Mouse (Mus musculus): ENCODE results near the gene Neurl3. TPM values are rescaled to one million over a fixed set of nuclear protein-coding genes. Genes with fewer than 3 reads are reported as not detected.

The Neurl3 gene
- polyA plus RNA-seq, 1 experiment = 62.7 TPM

DNA sequence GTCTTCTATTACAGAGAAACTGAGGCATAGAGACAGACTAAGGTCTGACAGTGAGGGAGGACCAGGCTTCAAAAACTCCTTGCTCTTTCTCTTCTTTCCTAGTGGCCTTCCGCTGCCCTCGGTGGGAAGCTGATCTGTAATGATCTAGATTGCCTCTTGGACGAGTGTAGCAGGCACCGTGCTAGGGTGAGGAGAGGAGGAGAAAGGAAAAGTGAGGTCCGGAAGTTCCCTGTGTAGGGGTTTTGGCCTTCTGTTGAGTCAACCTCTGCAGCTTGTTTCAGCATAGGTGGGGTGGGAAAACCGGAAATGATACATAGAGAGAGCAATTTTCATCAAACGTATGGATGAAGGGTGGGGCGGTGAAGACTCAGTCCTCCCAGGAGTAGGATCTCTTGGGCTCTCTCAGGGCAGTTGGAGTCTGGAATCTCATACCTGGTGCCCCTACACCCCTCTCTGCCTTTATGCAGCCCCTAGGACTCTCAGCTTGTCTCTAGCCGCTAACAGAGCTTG is 34.5 kb upstream of the Neurl3 start:
- 7% methylated on average over 9 of the region's 9 CpGs for WGBS
- Histone ChIP-seq H3K4me3 (replicated peaks; ENCODE audit: control insufficient read depth, low read depth, low read length) (peak overlapping the region; percentile 85), H3K4me1 (ENCODE audit: control insufficient read depth, insufficient read depth, low read length) (peaks cover 4% of the 10 kb centered on the region; the same call in 1 of the 2 replicates), H3K27ac (ENCODE audit: control insufficient read depth, insufficient read depth, low read depth, low read length, poor library complexity) (peak overlapping the region; percentile 98)
- no peak for TF ChIP-seq POLR2A (IDR thresholded peaks at IDR 0.05; ENCODE audit: borderline replicate concordance, control insufficient read depth, low read depth, low read length)
- no peak for TF ChIP-seq CTCF (IDR thresholded peaks at IDR 0.05; ENCODE audit: control insufficient read depth, insufficient read depth, low read length)

GRCm38 (mm10) chr1:36308451-36308901 is 34.0 kb upstream of the Neurl3 start:
- H3K4me1 ChIP-seq (ENCODE audit: control insufficient read depth, insufficient read depth, low read length) = peaks cover 4% of the 10 kb centered on the region; the same call in 1 of the 2 replicates
- WGBS = 2% methylated on average over 12 of the region's 12 CpGs
- TF ChIP-seq CTCF (IDR thresholded peaks at IDR 0.05; ENCODE audit: control insufficient read depth, insufficient read depth, low read length) = no peak
- TF ChIP-seq POLR2A (IDR thresholded peaks at IDR 0.05; ENCODE audit: borderline replicate concordance, control insufficient read depth, low read depth, low read length) = no peak
- H3K4me3 ChIP-seq (replicated peaks; ENCODE audit: control insufficient read depth, low read depth, low read length) = peak overlapping the region; percentile 85
- peak overlapping the region; percentile 98 for H3K27ac ChIP-seq (ENCODE audit: control insufficient read depth, insufficient read depth, low read depth, low read length, poor library complexity)

DNA sequence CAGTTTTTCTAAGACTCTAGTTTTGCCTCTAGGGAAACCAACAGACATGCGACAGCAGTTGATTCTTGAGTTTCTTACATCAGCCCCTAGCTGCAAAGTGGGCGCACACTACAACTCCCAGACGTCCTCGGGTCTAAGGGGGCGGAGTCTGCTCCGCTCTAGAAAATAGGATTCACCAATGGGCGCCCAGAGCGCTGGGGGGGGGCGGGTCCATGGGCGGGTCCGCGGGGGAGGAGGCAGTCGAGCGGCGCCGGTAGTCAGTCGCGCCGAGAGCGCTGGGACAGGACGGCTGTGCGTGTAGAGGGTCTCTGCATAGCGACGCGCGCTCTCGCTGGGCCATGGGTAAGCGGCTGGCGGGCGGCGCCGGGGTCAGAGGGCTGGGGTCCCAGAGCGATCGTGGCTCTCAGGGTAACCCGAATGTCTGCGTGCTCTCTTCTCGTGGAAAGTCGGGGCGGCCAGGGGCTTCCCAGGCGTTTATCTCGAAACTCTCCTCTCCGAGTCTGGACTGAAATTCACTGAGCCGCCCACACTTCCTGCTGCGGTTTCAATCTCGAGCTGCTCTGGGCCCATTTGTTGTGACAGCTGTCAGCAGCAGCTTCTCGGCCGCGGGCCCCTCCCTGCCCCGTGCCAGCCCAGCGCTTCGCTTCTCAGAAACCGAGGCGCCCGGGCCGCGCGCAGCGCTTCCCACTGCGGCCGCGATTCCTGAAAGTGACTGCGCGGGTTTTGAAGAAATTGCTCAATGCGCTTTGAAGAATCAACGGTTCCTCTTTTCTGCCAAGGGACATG is 33.2 kb upstream of the Neurl3 start, which contains the start of gene Arid5a:
Arid5a (plus strand) TSS at position 239 of the 786 bp plus-strand sequence.
- TF ChIP-seq POLR2A (IDR thresholded peaks at IDR 0.05; ENCODE audit: borderline replicate concordance, control insufficient read depth, low read depth, low read length) = peak; percentile 100
- TF ChIP-seq CTCF (IDR thresholded peaks at IDR 0.05; ENCODE audit: control insufficient read depth, insufficient read depth, low read length) = no peak

DNA sequence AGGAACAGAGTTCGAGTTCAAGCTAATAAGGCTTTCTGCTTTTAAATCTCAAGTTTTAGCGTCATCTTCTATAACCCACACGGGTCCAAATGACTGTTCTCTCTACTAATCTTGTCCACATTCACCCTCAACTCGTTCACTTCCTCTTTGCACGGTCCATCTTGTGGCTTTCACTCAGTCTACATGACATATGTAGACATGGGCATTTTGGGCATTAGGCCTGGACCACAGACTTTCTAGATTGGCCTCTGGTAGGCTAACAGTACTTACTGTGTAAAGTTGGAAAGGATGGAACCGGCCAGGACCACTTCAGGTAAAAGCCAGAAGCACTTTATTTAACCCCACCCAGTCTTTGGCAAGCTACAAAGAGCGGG is 32.6 kb upstream of the Neurl3 start:
- WGBS = 24% methylated on average over 7 of the region's 7 CpGs
- Histone ChIP-seq H3K4me3 (replicated peaks; ENCODE audit: control insufficient read depth, low read depth, low read length) (no peak overlapping the region), H3K27ac (ENCODE audit: control insufficient read depth, insufficient read depth, low read depth, low read length, poor library complexity) (peak overlapping the region; percentile 35; the same call in 1 of the 2 replicates), H3K4me1 (ENCODE audit: control insufficient read depth, insufficient read depth, low read length) (peaks cover 4% of the 10 kb centered on the region; the same call in 1 of the 2 replicates)
- no peak for TF ChIP-seq POLR2A (IDR thresholded peaks at IDR 0.05; ENCODE audit: borderline replicate concordance, control insufficient read depth, low read depth, low read length)
- no peak for TF ChIP-seq CTCF (IDR thresholded peaks at IDR 0.05; ENCODE audit: control insufficient read depth, insufficient read depth, low read length)

More for the DNA sequence above, 33.2 kb upstream of the Neurl3 start, which contains the start of gene Arid5a:
- WGBS = 1% methylated on average over 65 of the region's 65 CpGs
- Histone ChIP-seq H3K4me3 (replicated peaks; ENCODE audit: control insufficient read depth, low read depth, low read length) (peak within 1 kb of the TSS; percentile 85), H3K4me1 (ENCODE audit: control insufficient read depth, insufficient read depth, low read length) (peaks cover 4% of the 10 kb centered on the region; the same call in 1 of the 2 replicates), H3K27ac (ENCODE audit: control insufficient read depth, insufficient read depth, low read depth, low read length, poor library complexity) (peak within 1 kb of the TSS; percentile 98)

DNA sequence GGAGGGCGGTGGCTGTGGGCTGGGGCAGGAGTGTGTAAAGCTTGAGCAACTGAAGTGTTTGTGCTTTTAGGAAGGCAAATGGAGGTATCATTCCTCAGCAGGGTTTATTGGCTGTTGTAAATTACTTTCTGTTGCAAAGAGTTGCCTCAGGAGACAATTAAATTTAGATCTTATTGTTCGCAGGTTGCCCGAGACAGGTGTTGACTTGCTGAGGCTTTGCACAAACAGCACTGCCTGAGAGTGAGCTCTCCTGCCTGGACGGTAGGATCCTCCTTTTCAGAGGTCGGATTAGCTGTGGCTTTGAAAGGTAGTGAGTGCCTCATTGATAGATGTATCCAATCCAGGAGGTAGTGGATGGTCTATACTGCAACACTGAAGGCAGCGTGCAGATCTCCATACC is 31.6 kb upstream of the Neurl3 start:
- no peak overlapping the region for H3K4me3 ChIP-seq (replicated peaks; ENCODE audit: control insufficient read depth, low read depth, low read length)
- WGBS = 86% methylated on average over 6 of the region's 6 CpGs
- H3K27ac ChIP-seq (ENCODE audit: control insufficient read depth, insufficient read depth, low read depth, low read length, poor library complexity) = no peak overlapping the region
- peaks cover 4% of the 10 kb centered on the region; the same call in 1 of the 2 replicates for H3K4me1 ChIP-seq (ENCODE audit: control insufficient read depth, insufficient read depth, low read length)
- no peak for TF ChIP-seq POLR2A (IDR thresholded peaks at IDR 0.05; ENCODE audit: borderline replicate concordance, control insufficient read depth, low read depth, low read length)
- no peak for TF ChIP-seq CTCF (IDR thresholded peaks at IDR 0.05; ENCODE audit: control insufficient read depth, insufficient read depth, low read length)

GRCm38 (mm10) chr1:36304764-36305163 is 30.3 kb upstream of the Neurl3 start:
- TF ChIP-seq CTCF (IDR thresholded peaks at IDR 0.05; ENCODE audit: control insufficient read depth, insufficient read depth, low read length) = no peak
- TF ChIP-seq POLR2A (IDR thresholded peaks at IDR 0.05; ENCODE audit: borderline replicate concordance, control insufficient read depth, low read depth, low read length) = no peak
- WGBS = 77% methylated on average over 7 of the region's 7 CpGs
- Histone ChIP-seq H3K27ac (ENCODE audit: control insufficient read depth, insufficient read depth, low read depth, low read length, poor library complexity) (no peak overlapping the region), H3K4me3 (replicated peaks; ENCODE audit: control insufficient read depth, low read depth, low read length) (no peak overlapping the region), H3K4me1 (ENCODE audit: control insufficient read depth, insufficient read depth, low read length) (peaks cover 2% of the 10 kb centered on the region; the same call in 1 of the 2 replicates)

DNA sequence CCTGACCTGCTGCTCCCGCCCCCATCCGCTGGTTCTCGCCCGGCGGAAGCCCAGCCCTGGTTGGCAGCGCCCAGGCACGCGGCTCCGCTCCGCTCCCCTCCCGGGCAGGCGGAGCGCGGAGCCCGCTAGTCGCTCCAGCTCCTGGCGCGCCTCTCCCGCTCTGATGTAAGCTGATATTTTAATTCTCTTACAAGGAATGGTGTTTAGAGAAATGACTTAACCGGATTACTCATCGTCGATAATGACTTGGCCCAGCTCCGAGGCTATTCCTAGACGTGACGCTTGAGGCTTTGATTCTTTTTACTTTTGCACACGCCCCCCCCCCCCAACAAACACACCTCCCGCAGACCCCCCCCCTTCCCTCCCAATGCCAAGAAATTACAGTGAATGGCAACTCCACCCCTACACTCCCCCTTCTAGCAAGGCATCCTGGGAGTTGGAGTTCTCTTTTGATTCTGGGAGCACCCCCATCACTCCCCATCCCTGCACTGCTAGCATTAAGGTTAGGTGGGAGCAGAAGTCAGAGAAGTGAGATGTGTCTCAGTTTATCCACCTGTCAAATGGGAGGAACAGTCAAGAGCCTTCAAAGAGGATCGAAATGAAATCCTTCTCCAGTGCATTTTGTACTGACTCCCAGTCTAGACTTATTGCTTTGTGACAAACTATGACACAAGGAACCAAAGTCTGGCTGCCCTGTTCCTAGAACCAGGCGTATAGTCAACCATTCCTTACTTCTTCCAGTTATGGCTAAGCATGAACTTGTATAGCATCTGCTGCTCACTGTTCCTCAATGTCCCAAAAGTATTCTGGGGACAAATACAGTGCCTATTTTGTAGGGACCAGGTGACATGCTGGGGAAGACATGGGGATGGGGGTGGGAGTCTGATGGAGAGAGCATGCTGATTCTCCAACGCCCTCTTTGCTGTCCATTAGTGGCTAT is 29.2 kb upstream of the Neurl3 start:
- 9% methylated on average over 30 of the region's 30 CpGs for WGBS
- TF ChIP-seq POLR2A (IDR thresholded peaks at IDR 0.05; ENCODE audit: borderline replicate concordance, control insufficient read depth, low read depth, low read length) (no peak), CTCF (IDR thresholded peaks at IDR 0.05; ENCODE audit: control insufficient read depth, insufficient read depth, low read length) (no peak)
- Histone ChIP-seq H3K4me1 (ENCODE audit: control insufficient read depth, insufficient read depth, low read length) (peaks cover 1% of the 10 kb centered on the region; the same call in 1 of the 2 replicates), H3K27ac (ENCODE audit: control insufficient read depth, insufficient read depth, low read depth, low read length, poor library complexity) (no peak overlapping the region), H3K4me3 (replicated peaks; ENCODE audit: control insufficient read depth, low read depth, low read length) (no peak overlapping the region)

All from bone marrow, adult 2 months (tissue).